Mouse (Mus musculus) layer of hippocampus, postnatal 25 days (tissue): ENCODE measurements around the gene Gid4. TPM values are rescaled to one million over a fixed set of nuclear protein-coding genes. Genes with fewer than 3 reads are reported as not detected.
"Not testable (repeated sequence)": the region's sequence is repeated elsewhere in the genome, so short reads cannot be mapped to it uniquely, and the experiment has no call there.

Experiments
- DNase-seq, 2 experiments: peaks; one replicate each; pipeline ENCODE4 v3.0.0; 2022; ENCODE audit warnings: mixed read lengths in 2 of 2, low spot score in 1 of 2; ENCODE audit errors: extremely low spot score in 1 of 2
- total RNA-seq, 2 experiments: library from RNA; stranded (reverse); gene quantifications; 2 replicates each; pipeline ENCODE4 v1.2.3; 2021

Gid4 gene
- total RNA-seq, 2 experiments from 2014 or later, result 50.1 to 53.8 TPM

GRCm38 (mm10) chr11:60426417-60426816 is 9.5 kb downstream of the Gid4 start:
- DNase-seq, result no peak

GRCm38 (mm10) chr11:60427628-60428027 is 10.7 kb downstream of the Gid4 start:
- DNase-seq, result no peak

- DNase-seq, result no peak
Observed at GRCm38 (mm10) chr11:60433501-60433900, 16.6 kb downstream of the Gid4 start.

GRCm38 (mm10) chr11:60435133-60435532 is 18.2 kb downstream of the Gid4 start:
- DNase-seq, result no peak

GRCm38 (mm10) chr11:60436618-60437017 is 19.7 kb downstream of the Gid4 start:
- DNase-seq, result no peak

- not testable (repeated sequence) for DNase-seq
Observed at GRCm38 (mm10) chr11:60439621-60440020, 22.7 kb downstream of the Gid4 start.

GRCm38 (mm10) chr11:60440176-60440575 is 23.2 kb downstream of the Gid4 start:
- no peak for DNase-seq

- DNase-seq, result no peak
Observed at GRCm38 (mm10) chr11:60442896-60443295, 26.0 kb downstream of the Gid4 start.

- no peak for DNase-seq
Observed at GRCm38 (mm10) chr11:60444007-60444406, 27.1 kb downstream of the Gid4 start.

- peak; percentile 85 to 90 for DNase-seq
Observed at GRCm38 (mm10) chr11:60454080-60454744, 37.3 kb downstream of the Gid4 start, which contains the start of gene Drg2. TSS of gene Drg2 (plus strand) at chr11:60454591.

GRCm38 (mm10) chr11:60454745-60455087 is 37.8 kb downstream of the Gid4 start:
- DNase-seq, result no peak

- DNase-seq, result no peak
Observed at GRCm38 (mm10) chr11:60457973-60458372, 41.0 kb downstream of the Gid4 start.

- DNase-seq, result peak in 1 of 2 experiments; percentile 41
Observed at GRCm38 (mm10) chr11:60465943-60466380, 49.0 kb downstream of the Gid4 start.

GRCm38 (mm10) chr11:60469039-60469438 is 52.1 kb downstream of the Gid4 start, which contains the start of gene Myo15:
TSS of gene Myo15 (plus strand) at chr11:60469339.
- DNase-seq, result no peak

- DNase-seq, result no peak
Observed at GRCm38 (mm10) chr11:60470743-60471142, 53.8 kb downstream of the Gid4 start.

- no peak for DNase-seq
Observed at GRCm38 (mm10) chr11:60474534-60474933, 57.6 kb downstream of the Gid4 start.

GRCm38 (mm10) chr11:60475668-60476362 is 58.9 kb downstream of the Gid4 start:
- no peak for DNase-seq

GRCm38 (mm10) chr11:60478121-60478520 is 61.2 kb downstream of the Gid4 start:
- no peak for DNase-seq

GRCm38 (mm10) chr11:60486267-60486666 is 69.3 kb downstream of the Gid4 start:
- DNase-seq, result no peak

- no peak for DNase-seq
Observed at GRCm38 (mm10) chr11:60492726-60493125, 75.8 kb downstream of the Gid4 start.

GRCm38 (mm10) chr11:60495692-60496091 is 78.7 kb downstream of the Gid4 start:
- DNase-seq, result no peak
